17 mouse cellular contexts compared by ENCODE assay signal in genomic region chr4:138278346-138278745, GRCm38 (mm10). TPM values are rescaled to one million over a fixed set of nuclear protein-coding genes. Genes with fewer than 3 reads are reported as not detected.
DNase-seq lines count a peak whose midpoint lies in the region; ATAC-seq and TF ChIP-seq lines count a peak whose summit lies in the region.
"Had no signal": no experiment of that assay in that cellular context is flagged by ENCODE, and none has a peak within 500 bp of the region (broad histone marks: within the 10 kb centered on the region; RNA-seq: fewer than 3 reads in every experiment).

No protein-coding gene starts in this region.

- TF ChIP-seq EP300 in stomach, postnatal 0 days (optimal IDR thresholded peaks at IDR 0.05) = peak; percentile 77

- DNase-seq in layer of hippocampus, adult 2 months (ENCODE audit: low spot score in 2 of 2) = no peak
- DNase-seq in layer of hippocampus, postnatal 25 days (ENCODE audit: extremely low spot score in 1 of 2, low spot score in 1 of 2) = no peak
- DNase-seq in right cerebral cortex, adult 18-20 months = peak; percentile 79
- DNase-seq in right cerebral cortex, postnatal 4 days = no peak
- peak; percentile 88 for DNase-seq in brain, adult 2 months (ENCODE audit: low read depth, low spot score)
- DNase-seq in stomach, postnatal 0 days (ENCODE audit: low spot score) = no peak
- no peak for DNase-seq in lung, postnatal 25 days (ENCODE audit: low spot score)
- DNase-seq: cerebellum, adult 9-10 months; gastrocnemius, postnatal 10 days; heart, adult 11 months; kidney, postnatal 36 days; thymus, postnatal 25 days had no signal

- no peak for ATAC-seq in stomach, postnatal 0 days (ENCODE audit: low FRiP score, low TSS enrichment)
- ATAC-seq: forebrain, embryonic 13.5 days; intestine, postnatal 0 days had no signal

- no peak overlapping the region for H3K4me2 ChIP-seq in stomach, postnatal 0 days (replicated peaks; ENCODE audit: low read depth)
- H3K4me2 ChIP-seq: forebrain, embryonic 13.5 days; heart, embryonic 11.5 days; midbrain, embryonic 11.5 days had no signal

- H3K27ac ChIP-seq in layer of hippocampus, adult 2 months = peak overlapping the region; percentile 57
- H3K27ac ChIP-seq in stomach, postnatal 0 days (replicated peaks) = no peak overlapping the region
- H3K27ac ChIP-seq: forebrain, embryonic 13.5 days; hindbrain, embryonic 10.5 days had no signal

- no peak overlapping the region for H3K4me3 ChIP-seq in layer of hippocampus, adult 2 months
- H3K4me3 ChIP-seq in stomach, postnatal 0 days (ENCODE audit: low read depth, low read length) = no peak overlapping the region
- H3K4me3 ChIP-seq: forebrain, embryonic 13.5 days; hindbrain, embryonic 10.5 days had no signal

- no peaks in the 10 kb centered on the region for H3K27me3 ChIP-seq in stomach, postnatal 0 days (ENCODE audit: control insufficient read depth, insufficient read depth, low read length)
- H3K27me3 ChIP-seq: forebrain, embryonic 13.5 days had no signal

- H3K9ac ChIP-seq in stomach, postnatal 0 days (ENCODE audit: low read length) = no peak overlapping the region
- H3K9ac ChIP-seq: forebrain, embryonic 13.5 days had no signal

- WGBS in stomach, postnatal 0 days = 48% methylated on average over 7 of the region's 7 CpGs

- H3K9me3 ChIP-seq in stomach, postnatal 0 days (ENCODE audit: control insufficient read depth, low read length) = no peaks in the 10 kb centered on the region
- H3K9me3 ChIP-seq: forebrain, embryonic 13.5 days; hindbrain, embryonic 10.5 days had no signal

- TF ChIP-seq CTCF in layer of hippocampus, adult 2 months (conservative IDR thresholded peaks at IDR 0.05) = no peak
- TF ChIP-seq CTCF in stomach, postnatal 0 days (IDR thresholded peaks at IDR 0.05; ENCODE audit: low read depth) = no peak

- no peaks in the 10 kb centered on the region for H3K36me3 ChIP-seq in stomach, postnatal 0 days (ENCODE audit: control insufficient read depth, insufficient read depth, low read length)
- H3K36me3 ChIP-seq: hindbrain, embryonic 10.5 days had no signal

- H3K4me1 ChIP-seq in stomach, postnatal 0 days (replicated peaks; ENCODE audit: control insufficient read depth, insufficient read depth) = no peaks in the 10 kb centered on the region
- H3K4me1 ChIP-seq: forebrain, embryonic 13.5 days had no signal

RNA-seq across cellular contexts. Expression of gene Ddost, which starts 26.2 kb away (rescaled TPM):
- total RNA-seq in layer of hippocampus, adult 2 months (2021) = 10 to 100 TPM; 93.1 to 93.5 TPM
- 100 to 1,000 TPM in 1 of 2 experiments, 10 to 100 TPM in 1; 92.3 to 104 TPM for total RNA-seq in layer of hippocampus, postnatal 25 days (2021)
- polyA plus RNA-seq in stomach, postnatal 0 days (2015; fragmentation: Nextera tagmentation; extraction: Ambion mirVana) = 253 and 258 TPM in 2 replicates

RNA-seq across cellular contexts. Expression of gene Kif17, which starts 28.1 kb away (rescaled TPM):
- 10 to 100 TPM; 22.0 to 22.3 TPM for total RNA-seq in layer of hippocampus, adult 2 months (2021)
- total RNA-seq in layer of hippocampus, postnatal 25 days (2021) = 10 to 100 TPM; 19.0 to 19.8 TPM
- 0.21 and 0.39 TPM in 2 replicates for polyA plus RNA-seq in stomach, postnatal 0 days (2015; fragmentation: Nextera tagmentation; extraction: Ambion mirVana)

RNA-seq across cellular contexts. Expression of gene Sh2d5, which starts 28.1 kb away (rescaled TPM):
- total RNA-seq in layer of hippocampus, adult 2 months (2021) = 10 to 100 TPM; 49.1 to 52.7 TPM
- 10 to 100 TPM; 46.8 to 47.1 TPM for total RNA-seq in layer of hippocampus, postnatal 25 days (2021)
- polyA plus RNA-seq in stomach, postnatal 0 days (2015; fragmentation: Nextera tagmentation; extraction: Ambion mirVana) = 0.19 and 0.25 TPM in 2 replicates

RNA-seq across cellular contexts. Expression of gene Pink1, which starts 47.8 kb away (rescaled TPM):
- total RNA-seq in layer of hippocampus, adult 2 months (2021) = 100 to 1,000 TPM; 245 to 254 TPM
- 100 to 1,000 TPM; 222 to 256 TPM for total RNA-seq in layer of hippocampus, postnatal 25 days (2021)
- polyA plus RNA-seq in stomach, postnatal 0 days (2015; fragmentation: Nextera tagmentation; extraction: Ambion mirVana) = 62.1 and 77.1 TPM in 2 replicates

Comparison
In these comparisons a context has a peak if more than half of its experiments do, and no peak if none do; other contexts are left out.
1. DNase-seq: peak in right cerebral cortex, adult 18-20 months (single experiment) and brain, adult 2 months (single experiment); none in layer of hippocampus, adult 2 months (0 of 2), layer of hippocampus, postnatal 25 days (0 of 2), right cerebral cortex, postnatal 4 days (single experiment), stomach, postnatal 0 days (single experiment) and lung, postnatal 25 days (single experiment).